Mouse (Mus musculus): ENCODE measurements at regions not wholly inside any gene's neighbourhood (a gene's known extent, or its start where the extent isn't known, plus 50 kb on each side); places are given as distances from the start of the nearest gene placed in this dataset.

- no peaks in the 10 kb centered on the region for H3K9me3 ChIP-seq
- no peaks in the 10 kb centered on the region for H3K36me3 ChIP-seq
- 79% methylated on average over 6 of the region's 6 CpGs for WGBS
- no peaks in the 10 kb centered on the region for H3K4me1 ChIP-seq (replicated peaks)
- DNase-seq (ENCODE audit: low spot score), result no peak
- H3K27me3 ChIP-seq (ENCODE audit: insufficient read depth, poor library complexity, severe bottlenecking), result no peaks in the 10 kb centered on the region
- no peak overlapping the region for H3K4me3 ChIP-seq
- no peak overlapping the region for H3K27ac ChIP-seq
Measured at GRCm38 (mm10) chr14:15769846-15770448, 331.2 kb upstream of the Lrrc3b start.

GRCm38 (mm10) chr14:15784727-15785126 lies 345.9 kb upstream of the Lrrc3b start:
- no peaks in the 10 kb centered on the region for H3K9me3 ChIP-seq
- no peaks in the 10 kb centered on the region for H3K27me3 ChIP-seq (ENCODE audit: insufficient read depth, poor library complexity, severe bottlenecking)
- no peak overlapping the region for H3K4me3 ChIP-seq
- no peaks in the 10 kb centered on the region for H3K36me3 ChIP-seq
- 0 out of 2 replicates have a peak, but pooled peaks cover 3% of the 10 kb centered on the region for H3K4me1 ChIP-seq (replicated peaks)
- no peak overlapping the region for H3K27ac ChIP-seq
- WGBS, result 62% methylated on average over 3 of the region's 3 CpGs
- no peak for DNase-seq (ENCODE audit: low spot score)

- Histone ChIP-seq H3K27me3 (ENCODE audit: insufficient read depth, poor library complexity, severe bottlenecking) (no peaks in the 10 kb centered on the region), H3K27ac (no peak overlapping the region), H3K9me3 (no peaks in the 10 kb centered on the region), H3K4me1 (replicated peaks) (0 out of 2 replicates have a peak, but pooled peaks cover 3% of the 10 kb centered on the region), H3K36me3 (no peaks in the 10 kb centered on the region), H3K4me3 (no peak overlapping the region)
- DNase-seq (ENCODE audit: low spot score), result no peak
- 68% methylated on average over 1 of the region's 1 CpGs for WGBS
Measured at GRCm38 (mm10) chr14:15785230-15785629, 346.4 kb upstream of the Lrrc3b start.

GRCm38 (mm10) chr14:15795698-15796097 lies 356.9 kb upstream of the Lrrc3b start:
- Histone ChIP-seq H3K27me3 (ENCODE audit: insufficient read depth, poor library complexity, severe bottlenecking) (no peaks in the 10 kb centered on the region), H3K9me3 (no peaks in the 10 kb centered on the region), H3K4me1 (replicated peaks) (no peaks in the 10 kb centered on the region), H3K27ac (no peak overlapping the region), H3K36me3 (no peaks in the 10 kb centered on the region), H3K4me3 (no peak overlapping the region)
- no peak for DNase-seq (ENCODE audit: low spot score)
- WGBS, result 78% methylated on average over 3 of the region's 3 CpGs

GRCm38 (mm10) chr14:15797019-15797418 lies 358.2 kb upstream of the Lrrc3b start:
- no peak for DNase-seq (ENCODE audit: low spot score)
- no peaks in the 10 kb centered on the region for H3K27me3 ChIP-seq (ENCODE audit: insufficient read depth, poor library complexity, severe bottlenecking)
- no peaks in the 10 kb centered on the region for H3K4me1 ChIP-seq (replicated peaks)
- no peak overlapping the region for H3K27ac ChIP-seq
- H3K4me3 ChIP-seq, result no peak overlapping the region
- H3K9me3 ChIP-seq, result no peaks in the 10 kb centered on the region
- no peaks in the 10 kb centered on the region for H3K36me3 ChIP-seq
- WGBS, result 50% methylated on average over 2 of the region's 2 CpGs

- no peaks in the 10 kb centered on the region for H3K27me3 ChIP-seq (ENCODE audit: insufficient read depth, poor library complexity, severe bottlenecking)
- H3K4me1 ChIP-seq (replicated peaks), result no peaks in the 10 kb centered on the region
- no peaks in the 10 kb centered on the region for H3K36me3 ChIP-seq
- no peaks in the 10 kb centered on the region for H3K9me3 ChIP-seq
- DNase-seq (ENCODE audit: low spot score), result no peak
- 64% methylated on average over 5 of the region's 5 CpGs for WGBS
- no peak overlapping the region for H3K4me3 ChIP-seq
- H3K27ac ChIP-seq, result no peak overlapping the region
Measured at GRCm38 (mm10) chr14:15801477-15802099, 362.8 kb upstream of the Lrrc3b start.

GRCm38 (mm10) chr14:15809083-15809482 lies 370.3 kb upstream of the Lrrc3b start:
- WGBS, result 80% methylated on average over 2 of the region's 2 CpGs

GRCm38 (mm10) chr14:15841390-15842023 lies 402.7 kb upstream of the Lrrc3b start:
- H3K9me3 ChIP-seq, result no peaks in the 10 kb centered on the region
- 92% methylated on average over 1 of the region's 1 CpGs for WGBS
- H3K27ac ChIP-seq, result no peak overlapping the region
- H3K4me1 ChIP-seq (replicated peaks), result no peaks in the 10 kb centered on the region
- H3K4me3 ChIP-seq, result no peak overlapping the region
- H3K27me3 ChIP-seq (ENCODE audit: insufficient read depth, poor library complexity, severe bottlenecking), result no peaks in the 10 kb centered on the region
- H3K36me3 ChIP-seq, result no peaks in the 10 kb centered on the region
- no peak for DNase-seq (ENCODE audit: low spot score)

More at GRCm38 (mm10) chr14:15809083-15809482, 370.3 kb upstream of the Lrrc3b start:
- no peaks in the 10 kb centered on the region for H3K4me1 ChIP-seq (replicated peaks)
- no peak for DNase-seq (ENCODE audit: low spot score)
- no peak overlapping the region for H3K27ac ChIP-seq
- no peaks in the 10 kb centered on the region for H3K27me3 ChIP-seq (ENCODE audit: insufficient read depth, poor library complexity, severe bottlenecking)
- no peak overlapping the region for H3K4me3 ChIP-seq
- peaks cover 3% of the 10 kb centered on the region; the same call in 1 of the 2 replicates for H3K9me3 ChIP-seq
- H3K36me3 ChIP-seq, result no peaks in the 10 kb centered on the region

GRCm38 (mm10) chr14:15842024-15842599 lies 403.3 kb upstream of the Lrrc3b start:
- Histone ChIP-seq H3K9me3 (no peaks in the 10 kb centered on the region), H3K4me1 (replicated peaks) (no peaks in the 10 kb centered on the region), H3K27me3 (ENCODE audit: insufficient read depth, poor library complexity, severe bottlenecking) (no peaks in the 10 kb centered on the region), H3K4me3 (no peak overlapping the region), H3K36me3 (no peaks in the 10 kb centered on the region), H3K27ac (no peak overlapping the region)
- 75% methylated on average over 1 of the region's 1 CpGs for WGBS
- no peak for DNase-seq (ENCODE audit: low spot score)

GRCm38 (mm10) chr14:15868520-15868919 lies 380.6 kb upstream of the Ngly1 start:
- no peak overlapping the region for H3K4me3 ChIP-seq
- H3K9me3 ChIP-seq, result no peaks in the 10 kb centered on the region
- H3K4me1 ChIP-seq (replicated peaks), result no peaks in the 10 kb centered on the region
- 81% methylated on average over 3 of the region's 3 CpGs for WGBS
- no peak overlapping the region for H3K27ac ChIP-seq
- DNase-seq (ENCODE audit: low spot score), result no peak
- H3K27me3 ChIP-seq (ENCODE audit: insufficient read depth, poor library complexity, severe bottlenecking), result no peaks in the 10 kb centered on the region
- no peaks in the 10 kb centered on the region for H3K36me3 ChIP-seq

GRCm38 (mm10) chr14:15872013-15872412 lies 377.1 kb upstream of the Ngly1 start:
- H3K27ac ChIP-seq, result no peak overlapping the region
- WGBS, result 96% methylated on average over 2 of the region's 2 CpGs
- H3K4me3 ChIP-seq, result no peak overlapping the region
- H3K9me3 ChIP-seq, result no peaks in the 10 kb centered on the region
- no peaks in the 10 kb centered on the region for H3K36me3 ChIP-seq
- no peaks in the 10 kb centered on the region for H3K4me1 ChIP-seq (replicated peaks)
- no peaks in the 10 kb centered on the region for H3K27me3 ChIP-seq (ENCODE audit: insufficient read depth, poor library complexity, severe bottlenecking)
- DNase-seq (ENCODE audit: low spot score), result no peak

- no peaks in the 10 kb centered on the region for H3K4me1 ChIP-seq (replicated peaks)
- H3K27me3 ChIP-seq (ENCODE audit: insufficient read depth, poor library complexity, severe bottlenecking), result no peaks in the 10 kb centered on the region
- WGBS, result 92% methylated on average over 3 of the region's 3 CpGs
- H3K36me3 ChIP-seq, result no peaks in the 10 kb centered on the region
- H3K4me3 ChIP-seq, result no peak overlapping the region
- no peak for DNase-seq (ENCODE audit: low spot score)
- H3K9me3 ChIP-seq, result no peaks in the 10 kb centered on the region
- no peak overlapping the region for H3K27ac ChIP-seq
Measured at GRCm38 (mm10) chr14:15880146-15880545, 368.9 kb upstream of the Ngly1 start.

GRCm38 (mm10) chr14:15881284-15881683 lies 367.8 kb upstream of the Ngly1 start:
- H3K27me3 ChIP-seq (ENCODE audit: insufficient read depth, poor library complexity, severe bottlenecking), result no peaks in the 10 kb centered on the region
- H3K9me3 ChIP-seq, result no peaks in the 10 kb centered on the region
- H3K4me3 ChIP-seq, result no peak overlapping the region
- H3K4me1 ChIP-seq (replicated peaks), result no peaks in the 10 kb centered on the region
- no peaks in the 10 kb centered on the region for H3K36me3 ChIP-seq
- H3K27ac ChIP-seq, result no peak overlapping the region
- DNase-seq (ENCODE audit: low spot score), result peak; percentile 15
- WGBS, result 81% methylated on average over 1 of the region's 1 CpGs

Data from hindbrain, embryonic 10.5 days (tissue).